Mouse (Mus musculus) hindbrain, embryonic 16.5 days (tissue): ENCODE measurements at regions not wholly inside any gene's neighbourhood (a gene's known extent, or its start where the extent isn't known, plus 50 kb on each side); places are given as distances from the start of the nearest gene placed in this dataset.

Experiments
- ATAC-seq: fragments of 200-750 bp; cut with Nextera tagmentation; 2 replicates; pipeline ENCODE4 v1.8.0; 2017; ENCODE audit warnings: moderate TSS enrichment, moderate library complexity
- H3K27ac ChIP-seq: fragments of 300-500 bp; sonication (generic); 2 replicates; pipeline ENCODE4 v1.5.1; 2014; ENCODE audit warnings: low read depth, mild to moderate bottlenecking, control low read depth, low read length, moderate library complexity
- H3K27me3 ChIP-seq: fragments of 300-500 bp; sonication (generic); replicated peaks from 2 replicates; pipeline ENCODE4 v1.6.1; 2014; ENCODE audit warnings: low read length; ENCODE audit not compliant: control insufficient read depth, insufficient read depth
- H3K36me3 ChIP-seq: fragments of 300-500 bp; sonication (generic); 2 replicates; pipeline ENCODE4 v1.6.1; 2014; ENCODE audit warnings: mild to moderate bottlenecking, low read length, moderate library complexity, mixed read lengths; ENCODE audit not compliant: control insufficient read depth, insufficient read depth
- H3K4me1 ChIP-seq: fragments of 300-500 bp; sonication (generic); 2 replicates; pipeline ENCODE4 v1.6.1; 2014; ENCODE audit warnings: low read depth, low read length; ENCODE audit not compliant: control insufficient read depth, insufficient read depth
- H3K4me2 ChIP-seq: fragments of 300-500 bp; sonication (generic); 2 replicates; pipeline ENCODE4 v1.6.1; 2014; ENCODE audit warnings: mild to moderate bottlenecking, low read length, control low read depth, moderate library complexity
- H3K4me3 ChIP-seq: fragments of 300-500 bp; sonication (generic); 2 replicates; pipeline ENCODE4 v1.5.1; 2014; ENCODE audit warnings: mild to moderate bottlenecking, low read length, control low read depth, moderate library complexity
- H3K9ac ChIP-seq: fragments of 300-500 bp; sonication (generic); 2 replicates; pipeline ENCODE4 v1.6.1; 2014; ENCODE audit warnings: low read depth, mild to moderate bottlenecking, control low read depth, low read length, moderate library complexity
- H3K9me3 ChIP-seq: fragments of 300-500 bp; sonication (generic); 2 replicates; pipeline ENCODE4 v1.6.1; 2014; ENCODE audit warnings: mild to moderate bottlenecking, low read length, moderate library complexity; ENCODE audit not compliant: control insufficient read depth
- WGBS: fragments of 180-500 bp; shearing (Covaris S2); extraction: QIAGEN DNeasy Blood & Tissue Kit; methylation state at CpG from one replicate; pipeline ENCODE4 v1.1.7; 2014; 5-methylcytosine and 5-hydroxymethylcytosine counted together

DNA sequence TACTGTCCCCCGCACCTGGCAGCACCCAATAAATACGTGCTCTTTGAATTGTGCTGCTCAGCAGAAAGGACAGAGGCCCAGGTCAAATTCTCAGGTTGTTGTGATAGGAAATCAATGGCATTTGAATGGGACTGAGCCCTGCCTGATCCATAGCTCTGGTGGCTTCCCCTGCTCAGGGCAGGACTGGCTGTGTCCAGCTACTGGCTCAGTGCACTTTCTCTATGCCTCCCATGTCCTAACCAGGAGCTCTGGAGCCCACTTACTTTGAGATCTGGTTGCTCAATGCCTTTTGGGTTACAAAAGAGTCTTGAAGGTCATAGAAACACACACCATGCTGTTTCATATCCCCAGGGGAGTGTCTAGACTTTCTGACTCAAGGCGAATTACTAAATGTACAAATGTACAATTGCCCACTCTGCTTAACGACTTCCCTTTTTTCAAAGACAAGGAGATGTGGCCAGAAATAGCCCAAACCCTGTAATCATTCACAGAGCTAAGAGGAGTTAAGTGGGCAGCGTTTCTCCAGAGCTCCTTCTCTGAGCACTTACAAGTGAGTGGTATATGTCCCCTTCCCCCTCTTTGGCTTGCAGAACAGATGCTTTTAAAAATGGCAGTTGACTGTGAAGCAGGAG, 130.4 kb upstream of the Plxnc1 start:
- Histone ChIP-seq H3K27me3 (no peaks in the 10 kb centered on the region), H3K36me3 (no peaks in the 10 kb centered on the region), H3K9ac (no peak overlapping the region), H3K27ac (no peak overlapping the region), H3K4me3 (no peak overlapping the region), H3K4me1 (no peaks in the 10 kb centered on the region), H3K4me2 (no peak overlapping the region), H3K9me3 (no peaks in the 10 kb centered on the region)
- ATAC-seq = no peak
- WGBS = 57% methylated on average over 5 of the region's 5 CpGs

GRCm38 (mm10) chr10:95074381-95074780, 129.7 kb upstream of the Plxnc1 start:
- no peak for ATAC-seq
- Histone ChIP-seq H3K36me3 (no peaks in the 10 kb centered on the region), H3K4me2 (no peak overlapping the region), H3K27me3 (no peaks in the 10 kb centered on the region), H3K27ac (no peak overlapping the region), H3K4me3 (no peak overlapping the region), H3K9me3 (no peaks in the 10 kb centered on the region), H3K9ac (no peak overlapping the region), H3K4me1 (no peaks in the 10 kb centered on the region)
- WGBS = 92% methylated on average over 2 of the region's 2 CpGs

DNA sequence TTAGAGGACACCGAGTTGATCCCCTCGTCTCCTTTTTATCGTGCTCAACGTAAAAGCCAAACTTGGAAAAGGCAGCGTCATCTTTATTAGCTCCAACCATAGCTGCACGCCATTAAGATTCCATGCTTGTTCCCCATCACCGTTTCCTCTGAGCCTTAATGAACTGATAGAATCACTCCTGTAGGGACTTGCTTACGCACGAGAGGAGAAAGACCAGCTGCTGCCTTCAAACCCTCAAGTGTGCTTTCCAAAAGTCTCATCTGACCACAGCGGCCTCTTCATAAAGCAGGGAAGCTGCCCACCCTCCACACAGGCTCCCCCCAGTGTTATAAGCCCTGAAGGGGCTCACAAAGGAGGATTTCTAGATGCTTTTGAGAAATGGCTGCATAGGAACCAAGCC, 123.3 kb upstream of the Plxnc1 start:
- Histone ChIP-seq H3K27me3 (no peaks in the 10 kb centered on the region), H3K9ac (no peak overlapping the region), H3K4me2 (no peak overlapping the region), H3K4me1 (no peaks in the 10 kb centered on the region), H3K4me3 (no peak overlapping the region), H3K9me3 (no peaks in the 10 kb centered on the region), H3K36me3 (no peaks in the 10 kb centered on the region), H3K27ac (no peak overlapping the region)
- no peak for ATAC-seq
- 76% methylated on average over 10 of the region's 10 CpGs for WGBS

DNA sequence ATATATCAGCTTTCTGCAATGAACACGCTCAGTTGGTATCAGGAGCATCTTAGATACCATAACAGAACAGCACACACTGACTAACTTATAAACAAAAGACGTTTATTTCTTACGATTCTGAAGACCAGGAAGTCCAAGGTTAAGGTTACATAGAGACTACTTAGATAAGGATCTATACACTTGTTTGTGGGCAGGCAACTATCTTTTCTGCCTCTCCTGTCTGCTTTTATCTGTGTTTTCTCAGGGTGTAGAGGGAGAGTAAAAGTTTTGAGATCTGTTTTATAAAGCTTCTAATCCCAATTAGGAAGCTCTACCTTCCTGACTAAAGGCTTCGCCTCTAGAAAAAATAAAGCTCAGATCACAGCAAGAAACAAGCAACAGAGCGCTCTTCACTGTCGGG, 122.1 kb upstream of the Plxnc1 start:
- 86% methylated on average over 6 of the region's 6 CpGs for WGBS
- no peak overlapping the region for H3K9ac ChIP-seq
- H3K4me2 ChIP-seq = no peak overlapping the region
- no peaks in the 10 kb centered on the region for H3K36me3 ChIP-seq
- no peaks in the 10 kb centered on the region for H3K4me1 ChIP-seq
- H3K27me3 ChIP-seq = no peaks in the 10 kb centered on the region
- H3K9me3 ChIP-seq = no peaks in the 10 kb centered on the region
- ATAC-seq = no peak
- no peak overlapping the region for H3K27ac ChIP-seq
- no peak overlapping the region for H3K4me3 ChIP-seq

DNA sequence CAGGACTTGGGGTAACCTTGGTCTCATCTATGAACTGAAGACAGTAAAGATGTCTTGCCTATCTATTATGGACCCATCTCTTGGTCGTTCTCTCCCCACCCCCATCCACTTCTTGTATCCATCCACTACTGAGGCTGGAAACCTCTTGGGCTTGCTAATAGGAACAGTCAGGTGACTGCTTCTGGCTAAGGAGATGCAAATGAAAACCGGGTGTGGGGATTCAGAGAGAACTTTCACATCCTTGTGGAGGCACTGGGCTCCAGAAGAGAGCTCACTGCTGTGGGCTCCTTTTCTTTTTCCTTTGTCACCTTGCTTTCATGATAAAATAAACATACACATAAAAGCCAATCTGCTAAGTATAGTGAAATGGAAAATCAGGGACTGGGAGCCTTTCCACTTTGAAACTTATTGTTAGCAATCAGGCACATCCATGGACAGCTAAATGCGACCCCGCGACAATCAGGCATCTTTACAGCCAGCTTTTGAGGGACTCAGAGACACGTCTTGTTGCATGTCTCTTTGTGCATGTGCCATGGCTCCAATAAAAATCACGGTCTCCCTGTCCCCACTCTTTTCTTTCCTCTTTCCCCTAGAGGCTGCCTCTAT, 115.0 kb upstream of the Plxnc1 start:
- no peak overlapping the region for H3K9ac ChIP-seq
- ATAC-seq = no peak
- H3K4me2 ChIP-seq = no peak overlapping the region
- H3K27ac ChIP-seq = no peak overlapping the region
- H3K36me3 ChIP-seq = no peaks in the 10 kb centered on the region
- H3K27me3 ChIP-seq = no peaks in the 10 kb centered on the region
- H3K9me3 ChIP-seq = no peaks in the 10 kb centered on the region
- H3K4me1 ChIP-seq = peaks cover 2% of the 10 kb centered on the region; the same call in 1 of the 2 replicates
- no peak overlapping the region for H3K4me3 ChIP-seq
- whole genome bisulfite sequencing = 71% methylated on average over 7 of the region's 7 CpGs

DNA sequence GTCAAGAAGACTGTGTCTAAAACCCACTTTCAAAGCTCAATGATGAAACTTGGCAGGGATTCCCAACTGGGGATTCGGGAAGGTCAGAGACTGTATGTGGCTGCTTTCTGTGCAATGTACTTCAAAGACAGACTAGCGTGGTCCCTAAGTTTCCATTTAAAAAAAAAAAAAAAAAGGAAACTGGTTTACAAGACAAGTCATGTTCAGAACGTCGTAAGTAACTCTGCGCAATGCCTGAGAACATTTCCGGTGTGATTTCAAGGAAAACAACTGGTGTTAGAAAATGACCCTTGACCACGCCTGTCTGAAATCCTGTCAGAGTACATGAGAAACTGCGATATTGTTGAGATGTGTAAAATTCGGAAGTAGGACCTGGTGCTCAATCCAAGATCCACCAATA, 114.4 kb upstream of the Plxnc1 start:
- no peak overlapping the region for H3K27ac ChIP-seq
- H3K4me2 ChIP-seq = no peak overlapping the region
- no peak for ATAC-seq
- 86% methylated on average over 9 of the region's 9 CpGs for WGBS
- H3K4me3 ChIP-seq = no peak overlapping the region
- H3K36me3 ChIP-seq = no peaks in the 10 kb centered on the region
- H3K4me1 ChIP-seq = peaks cover 2% of the 10 kb centered on the region; the same call in 1 of the 2 replicates
- no peaks in the 10 kb centered on the region for H3K9me3 ChIP-seq
- H3K27me3 ChIP-seq = no peaks in the 10 kb centered on the region
- H3K9ac ChIP-seq = no peak overlapping the region

DNA sequence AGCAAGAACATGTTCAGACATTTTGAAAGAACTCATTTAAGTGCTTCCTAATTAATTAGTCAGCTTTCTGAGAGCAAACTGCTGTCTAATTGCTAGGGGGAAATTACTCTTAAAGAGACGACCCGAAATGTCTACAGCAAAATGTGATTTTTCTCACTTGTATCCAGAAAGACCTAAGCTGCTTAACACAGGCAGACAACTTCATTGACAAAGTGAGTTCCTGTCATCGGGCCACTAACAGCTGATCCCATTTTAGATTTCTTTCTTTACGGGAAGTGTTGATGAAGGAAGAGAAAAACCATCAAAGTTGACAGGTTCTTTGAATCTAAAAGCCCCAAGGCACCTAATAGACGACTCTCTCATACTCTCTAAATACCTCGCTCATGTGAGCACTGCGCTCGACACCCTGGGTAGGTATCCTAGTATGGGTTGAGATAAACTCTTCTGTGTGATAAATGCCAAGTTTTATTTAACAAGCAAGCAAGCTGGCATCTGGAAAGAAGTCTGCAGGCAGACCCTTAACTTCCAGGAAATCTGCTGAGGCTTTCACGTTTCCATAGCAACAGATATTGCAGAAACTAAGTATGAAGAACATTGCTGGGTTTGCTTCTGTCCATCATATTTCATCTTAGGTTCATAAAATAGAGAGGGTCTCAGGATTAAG, 112.5 kb upstream of the Plxnc1 start:
- peaks cover 2% of the 10 kb centered on the region; the same call in 1 of the 2 replicates for H3K4me1 ChIP-seq
- no peaks in the 10 kb centered on the region for H3K36me3 ChIP-seq
- no peaks in the 10 kb centered on the region for H3K27me3 ChIP-seq
- 47% methylated on average over 9 of the region's 9 CpGs for WGBS
- H3K4me2 ChIP-seq = no peak overlapping the region
- no peaks in the 10 kb centered on the region for H3K9me3 ChIP-seq
- no peak overlapping the region for H3K4me3 ChIP-seq
- H3K27ac ChIP-seq = no peak overlapping the region
- ATAC-seq = peak; percentile 40
- H3K9ac ChIP-seq = no peak overlapping the region

DNA sequence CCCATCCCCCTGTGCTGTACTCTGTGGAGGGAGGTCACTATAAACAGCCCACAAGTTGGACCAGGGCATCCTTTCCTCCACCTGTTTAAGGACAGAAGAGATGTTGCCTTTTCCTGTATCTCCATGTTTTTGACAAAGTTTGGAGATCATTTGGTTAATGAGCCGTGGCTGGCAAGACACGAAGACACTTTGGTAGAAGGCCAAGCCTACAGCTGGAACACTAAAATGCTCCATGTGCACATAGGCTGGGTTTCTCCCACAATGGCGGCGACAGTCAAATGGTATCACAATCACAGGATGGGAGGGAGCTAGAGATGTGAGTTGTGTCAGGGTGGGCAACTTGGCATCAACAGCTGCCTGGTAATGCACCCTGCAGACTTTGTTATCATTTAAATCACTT, 111.9 kb upstream of the Plxnc1 start:
- no peak overlapping the region for H3K9ac ChIP-seq
- WGBS = 69% methylated on average over 4 of the region's 4 CpGs
- no peak overlapping the region for H3K4me2 ChIP-seq
- no peaks in the 10 kb centered on the region for H3K36me3 ChIP-seq
- H3K4me1 ChIP-seq = peaks cover 2% of the 10 kb centered on the region; the same call in 1 of the 2 replicates
- no peak for ATAC-seq
- no peaks in the 10 kb centered on the region for H3K9me3 ChIP-seq
- H3K27me3 ChIP-seq = no peaks in the 10 kb centered on the region
- H3K4me3 ChIP-seq = no peak overlapping the region
- H3K27ac ChIP-seq = no peak overlapping the region

DNA sequence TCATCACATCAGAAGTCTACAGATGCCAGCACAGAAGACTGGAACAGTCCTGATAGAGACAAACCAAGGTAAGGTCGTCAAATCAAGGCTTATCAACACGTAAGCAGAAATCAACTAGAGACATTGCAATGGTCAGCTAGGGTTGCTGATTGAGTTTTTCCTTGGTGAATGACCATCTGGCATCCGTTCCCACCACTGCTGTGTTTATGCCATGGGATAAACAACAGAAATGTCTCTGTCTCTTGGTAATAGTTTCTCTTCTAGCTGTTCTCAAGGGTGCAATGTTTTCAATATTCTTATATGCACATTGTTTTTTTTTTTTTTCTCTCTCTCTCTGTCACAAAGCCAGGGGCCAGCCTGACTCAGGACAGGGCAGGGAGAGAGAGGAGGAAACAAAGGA, 110.2 kb upstream of the Plxnc1 start:
- Histone ChIP-seq H3K4me2 (no peak overlapping the region), H3K27ac (no peak overlapping the region), H3K4me1 (peaks cover 2% of the 10 kb centered on the region; the same call in 1 of the 2 replicates), H3K36me3 (no peaks in the 10 kb centered on the region), H3K9me3 (no peaks in the 10 kb centered on the region), H3K4me3 (no peak overlapping the region), H3K27me3 (no peaks in the 10 kb centered on the region), H3K9ac (no peak overlapping the region)
- WGBS = 95% methylated on average over 3 of the region's 3 CpGs
- no peak for ATAC-seq
